Mouse (Mus musculus) midbrain, embryonic 15.5 days (tissue): ENCODE data around the gene Smarcal1. TPM values are rescaled to one million over a fixed set of nuclear protein-coding genes. Genes with fewer than 3 reads are reported as not detected.

Experiments
- ATAC-seq: fragments of 200-750 bp; cut with Nextera tagmentation; replicated peaks from 2 replicates; pipeline ENCODE4 v1.8.0; 2017; ENCODE audit warnings: moderate TSS enrichment
- H3K27ac ChIP-seq: fragments of 300-500 bp; sonication (generic); 2 replicates; pipeline ENCODE4 v1.5.1; 2015; ENCODE audit warnings: mild to moderate bottlenecking, inconsistent platforms
- H3K27me3 ChIP-seq: fragments of 300-500 bp; sonication (generic); replicated peaks from 2 replicates; pipeline ENCODE4 v1.6.1; 2015; ENCODE audit warnings: inconsistent platforms
- H3K36me3 ChIP-seq: fragments of 300-500 bp; sonication (generic); replicated peaks from 2 replicates; pipeline ENCODE4 v1.6.1; 2015; ENCODE audit warnings: inconsistent platforms
- H3K4me1 ChIP-seq: fragments of 300-500 bp; sonication (generic); 2 replicates; pipeline ENCODE4 v1.6.1; 2015; ENCODE audit warnings: inconsistent platforms
- H3K4me2 ChIP-seq: fragments of 300-500 bp; sonication (generic); 2 replicates; pipeline ENCODE4 v1.6.1; 2015; ENCODE audit warnings: inconsistent platforms, mild to moderate bottlenecking, moderate library complexity
- H3K4me3 ChIP-seq: fragments of 300-500 bp; sonication (generic); 2 replicates; pipeline ENCODE4 v1.5.1; 2015; ENCODE audit warnings: mild to moderate bottlenecking, inconsistent platforms
- H3K9ac ChIP-seq: fragments of 300-500 bp; sonication (generic); 2 replicates; pipeline ENCODE4 v1.6.1; 2015; ENCODE audit warnings: mild to moderate bottlenecking, inconsistent platforms
- H3K9me3 ChIP-seq: fragments of 300-500 bp; sonication (generic); 2 replicates; pipeline ENCODE4 v1.6.1; 2016; ENCODE audit warnings: inconsistent platforms
- WGBS: fragments of 180-500 bp; shearing (Covaris S2); methylation state at CpG from one replicate; pipeline ENCODE4 v1.1.7; 2015; ENCODE audit warnings: mixed read lengths; 5-methylcytosine and 5-hydroxymethylcytosine counted together
- polyA plus RNA-seq: library from polyadenylated mRNA; unstranded; fragments of >200 nt; fragmentation: Nextera tagmentation; extraction: Ambion mirVana; gene quantifications from 2 replicates; pipeline ENCODE4 v1.2.1, GENCODE M21; 2015

Smarcal1 gene
- polyA plus RNA-seq, 1 experiment from 2014 or later = 30.9 TPM

DNA sequence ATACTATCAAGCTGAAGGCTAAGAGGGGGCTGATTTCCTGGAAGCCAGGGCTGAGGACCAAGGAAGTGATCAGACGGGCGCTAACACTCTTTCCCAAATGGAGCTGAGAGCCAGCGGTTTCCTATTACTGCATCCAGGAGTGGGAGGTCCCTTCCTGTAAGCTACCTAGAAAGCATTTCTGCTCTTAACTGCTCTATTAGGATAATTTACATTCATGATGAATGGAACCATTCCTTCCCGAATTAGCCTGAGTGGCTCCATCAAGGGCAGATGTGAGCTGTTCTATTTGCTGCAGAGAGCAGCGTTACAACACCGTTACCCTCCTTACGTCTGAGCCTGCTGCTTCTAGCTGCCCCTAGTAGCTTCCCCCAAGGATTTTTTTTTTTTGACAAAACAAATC, 9.0 kb upstream of the Smarcal1 start:
- Histone ChIP-seq H3K27ac (no peak overlapping the region), H3K4me2 (no peak overlapping the region), H3K4me3 (no peak overlapping the region), H3K36me3 (no peaks in the 10 kb centered on the region), H3K9me3 (no peaks in the 10 kb centered on the region), H3K4me1 (peaks cover 19% of the 10 kb centered on the region), H3K9ac (no peak overlapping the region), H3K27me3 (no peaks in the 10 kb centered on the region)
- WGBS = 79% methylated on average over 7 of the region's 7 CpGs
- ATAC-seq = no peak

DNA sequence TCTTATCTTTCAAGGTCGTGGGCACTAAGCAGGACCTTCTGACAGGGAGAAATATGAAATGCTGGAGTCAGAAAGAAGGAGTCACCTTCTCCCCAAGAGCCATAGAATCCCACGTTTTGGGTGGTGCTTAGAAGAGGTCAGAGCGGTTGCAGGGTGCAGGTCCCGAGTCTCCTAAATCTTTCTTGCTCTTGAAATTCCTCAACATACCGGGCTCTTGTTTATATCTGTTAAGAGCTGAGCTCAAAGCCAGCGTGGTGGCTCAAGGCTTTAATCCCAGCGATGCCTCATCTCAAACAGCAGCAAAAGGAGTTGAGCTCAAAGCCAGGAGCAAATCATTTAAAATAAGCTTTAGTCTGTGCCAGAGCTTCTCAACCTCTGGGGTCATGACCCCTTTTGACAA, 8.4 kb upstream of the Smarcal1 start:
- WGBS = 55% methylated on average over 7 of the region's 7 CpGs

DNA sequence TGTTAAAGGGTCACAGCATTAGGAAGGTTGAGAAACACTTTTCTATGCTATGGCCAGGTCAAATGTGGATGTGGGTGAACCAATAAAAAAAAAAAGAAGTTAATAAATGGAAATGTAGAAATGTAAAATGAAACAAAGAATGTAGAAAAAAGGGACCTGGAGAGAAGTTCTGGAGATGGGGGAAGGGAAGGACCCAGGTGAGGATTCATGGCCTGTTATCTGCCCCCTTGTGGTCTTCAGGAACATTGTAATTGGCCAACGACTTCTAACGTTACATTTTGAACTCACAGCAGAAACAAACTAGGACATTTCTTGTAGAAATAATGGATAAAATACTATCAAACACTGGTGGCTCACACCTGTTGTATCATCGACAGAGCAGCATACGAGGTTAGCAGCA, 7.9 kb upstream of the Smarcal1 start:
- no peak for ATAC-seq
- H3K36me3 ChIP-seq = no peaks in the 10 kb centered on the region
- 58% methylated on average over 4 of the region's 4 CpGs for WGBS

More for the DNA sequence above, 8.4 kb upstream of the Smarcal1 start:
- no peak overlapping the region for H3K4me3 ChIP-seq
- no peak for ATAC-seq
- H3K27ac ChIP-seq = no peak overlapping the region
- no peaks in the 10 kb centered on the region for H3K27me3 ChIP-seq
- no peaks in the 10 kb centered on the region for H3K9me3 ChIP-seq
- no peaks in the 10 kb centered on the region for H3K36me3 ChIP-seq
- H3K4me2 ChIP-seq = no peak overlapping the region
- H3K4me1 ChIP-seq = peaks cover 19% of the 10 kb centered on the region
- H3K9ac ChIP-seq = no peak overlapping the region

DNA sequence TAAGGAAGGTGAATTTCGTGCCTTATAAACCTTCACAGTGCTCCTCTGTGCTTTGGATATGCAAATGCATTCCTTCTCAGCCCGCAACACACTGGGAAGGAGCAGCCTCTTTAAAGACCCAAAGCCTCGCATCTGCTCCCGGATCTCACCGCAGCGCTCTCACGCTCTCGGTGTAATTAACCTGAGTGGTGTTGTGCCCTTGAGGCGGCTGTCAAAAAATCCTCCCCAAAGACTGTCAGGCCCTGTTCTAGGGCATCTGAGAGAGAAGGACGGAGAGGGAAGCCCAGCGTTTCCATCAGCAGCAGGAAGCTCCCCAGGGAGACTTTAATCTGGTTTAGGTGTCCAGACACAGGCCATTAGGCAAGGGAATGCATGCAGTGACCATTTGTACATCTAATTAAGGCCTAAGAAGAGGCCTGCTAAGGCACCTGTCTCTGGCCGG, 5.5 kb upstream of the Smarcal1 start:
- peak overlapping the region; percentile 6; the same call in 1 of the 2 replicates for H3K9ac ChIP-seq
- peak overlapping the region; percentile 38 for H3K4me2 ChIP-seq
- no peaks in the 10 kb centered on the region for H3K9me3 ChIP-seq
- H3K36me3 ChIP-seq = no peaks in the 10 kb centered on the region
- 3% methylated on average over 12 of the region's 12 CpGs for WGBS
- peak; percentile 32; the same call in 1 of the 2 replicates for ATAC-seq
- H3K4me1 ChIP-seq = peaks cover 22% of the 10 kb centered on the region
- H3K4me3 ChIP-seq = 0 out of 2 replicates have a peak overlapping the region, but pooled peaks have one; percentile 7
- H3K27me3 ChIP-seq = no peaks in the 10 kb centered on the region
- H3K27ac ChIP-seq = peak overlapping the region; percentile 6; the same call in 1 of the 2 replicates

More for the DNA sequence above, 7.9 kb upstream of the Smarcal1 start:
- H3K27ac ChIP-seq = no peak overlapping the region
- H3K4me3 ChIP-seq = no peak overlapping the region
- no peak overlapping the region for H3K4me2 ChIP-seq
- no peaks in the 10 kb centered on the region for H3K9me3 ChIP-seq
- H3K4me1 ChIP-seq = peaks cover 19% of the 10 kb centered on the region
- no peak overlapping the region for H3K9ac ChIP-seq
- H3K27me3 ChIP-seq = no peaks in the 10 kb centered on the region

DNA sequence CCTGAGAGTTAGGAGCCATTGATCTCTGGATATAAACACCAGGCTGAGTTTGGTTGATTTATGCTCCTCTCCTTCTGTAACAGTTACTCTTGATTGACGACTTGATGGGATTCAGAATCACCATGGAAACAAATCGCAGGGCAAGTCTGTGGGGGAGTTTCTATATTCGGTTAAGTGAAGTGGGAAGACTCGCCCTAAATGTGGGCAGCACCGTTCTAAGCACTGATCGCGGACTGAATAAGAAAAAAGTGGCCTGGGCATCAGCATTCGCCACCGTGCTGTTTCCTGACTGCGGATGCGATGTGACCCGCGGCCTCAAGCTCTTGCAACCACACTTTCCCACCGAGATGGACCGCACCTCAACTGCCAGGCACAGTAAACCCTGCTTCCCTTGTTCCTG, 4.7 kb upstream of the Smarcal1 start:
- no peak overlapping the region for H3K27ac ChIP-seq

DNA sequence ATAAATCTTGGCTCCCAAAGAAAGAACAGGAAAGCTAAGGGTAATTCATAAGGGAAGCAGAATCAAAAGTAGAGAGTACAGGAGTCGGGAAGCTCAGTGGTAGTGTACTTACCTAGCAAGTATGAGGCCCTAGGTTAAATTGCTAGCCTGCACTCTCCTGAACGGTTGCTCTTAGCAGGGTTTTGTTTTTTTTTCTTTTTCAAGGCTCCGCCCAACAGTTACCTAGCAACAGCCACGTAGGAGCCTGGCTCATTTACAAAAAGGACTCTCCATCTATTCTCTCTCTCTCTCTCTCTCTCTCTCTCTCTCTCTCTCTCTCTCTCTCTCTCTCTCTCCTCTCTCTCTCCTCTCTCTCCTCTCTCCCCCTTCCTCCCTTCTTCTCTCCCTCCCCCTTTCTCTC, 4.2 kb upstream of the Smarcal1 start:
- 29% methylated on average over 4 of the region's 4 CpGs for WGBS
- Histone ChIP-seq H3K27ac (no peak overlapping the region), H3K4me1 (peaks cover 26% of the 10 kb centered on the region), H3K9me3 (no peaks in the 10 kb centered on the region), H3K36me3 (no peaks in the 10 kb centered on the region), H3K4me2 (peak overlapping the region; percentile 16), H3K4me3 (no peak overlapping the region), H3K27me3 (no peaks in the 10 kb centered on the region), H3K9ac (no peak overlapping the region)
- no peak for ATAC-seq

More for the DNA sequence above, 4.7 kb upstream of the Smarcal1 start:
- Histone ChIP-seq H3K36me3 (no peaks in the 10 kb centered on the region), H3K4me2 (peak overlapping the region; percentile 16), H3K9me3 (no peaks in the 10 kb centered on the region), H3K4me3 (no peak overlapping the region), H3K4me1 (peaks cover 24% of the 10 kb centered on the region), H3K27me3 (no peaks in the 10 kb centered on the region), H3K9ac (no peak overlapping the region)
- WGBS = 30% methylated on average over 15 of the region's 15 CpGs
- no peak for ATAC-seq

DNA sequence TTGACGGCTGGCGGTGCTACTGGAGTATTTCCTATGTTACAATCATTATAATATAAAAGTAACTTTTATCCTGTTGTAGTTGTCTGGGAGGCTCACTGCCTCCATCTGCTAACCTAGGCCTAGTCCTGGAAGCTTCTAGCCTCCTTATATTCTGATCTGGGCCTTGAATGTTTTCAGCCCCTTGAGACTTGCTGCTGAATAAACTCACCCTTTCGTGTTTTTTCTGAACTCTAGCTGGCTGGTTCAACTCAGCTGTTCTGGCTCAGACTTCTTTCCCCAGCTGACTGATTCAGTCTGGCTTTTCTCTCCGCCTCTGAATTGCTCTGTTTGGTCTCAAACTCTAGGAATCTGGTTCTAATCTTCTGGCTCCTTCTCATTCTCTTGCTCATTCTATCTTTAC, 855 bp downstream of the Smarcal1 start:
- Histone ChIP-seq H3K36me3 (peaks cover 15% of the 10 kb centered on the region; the same call in 1 of the 2 replicates), H3K4me3 (peak overlapping the region; percentile 70), H3K27me3 (no peaks in the 10 kb centered on the region), H3K27ac (peak overlapping the region; percentile 95), H3K9me3 (no peaks in the 10 kb centered on the region), H3K9ac (peak overlapping the region; percentile 85), H3K4me2 (peak overlapping the region; percentile 60), H3K4me1 (peaks cover 21% of the 10 kb centered on the region)
- no peak for ATAC-seq
- 68% methylated on average over 4 of the region's 4 CpGs for WGBS

DNA sequence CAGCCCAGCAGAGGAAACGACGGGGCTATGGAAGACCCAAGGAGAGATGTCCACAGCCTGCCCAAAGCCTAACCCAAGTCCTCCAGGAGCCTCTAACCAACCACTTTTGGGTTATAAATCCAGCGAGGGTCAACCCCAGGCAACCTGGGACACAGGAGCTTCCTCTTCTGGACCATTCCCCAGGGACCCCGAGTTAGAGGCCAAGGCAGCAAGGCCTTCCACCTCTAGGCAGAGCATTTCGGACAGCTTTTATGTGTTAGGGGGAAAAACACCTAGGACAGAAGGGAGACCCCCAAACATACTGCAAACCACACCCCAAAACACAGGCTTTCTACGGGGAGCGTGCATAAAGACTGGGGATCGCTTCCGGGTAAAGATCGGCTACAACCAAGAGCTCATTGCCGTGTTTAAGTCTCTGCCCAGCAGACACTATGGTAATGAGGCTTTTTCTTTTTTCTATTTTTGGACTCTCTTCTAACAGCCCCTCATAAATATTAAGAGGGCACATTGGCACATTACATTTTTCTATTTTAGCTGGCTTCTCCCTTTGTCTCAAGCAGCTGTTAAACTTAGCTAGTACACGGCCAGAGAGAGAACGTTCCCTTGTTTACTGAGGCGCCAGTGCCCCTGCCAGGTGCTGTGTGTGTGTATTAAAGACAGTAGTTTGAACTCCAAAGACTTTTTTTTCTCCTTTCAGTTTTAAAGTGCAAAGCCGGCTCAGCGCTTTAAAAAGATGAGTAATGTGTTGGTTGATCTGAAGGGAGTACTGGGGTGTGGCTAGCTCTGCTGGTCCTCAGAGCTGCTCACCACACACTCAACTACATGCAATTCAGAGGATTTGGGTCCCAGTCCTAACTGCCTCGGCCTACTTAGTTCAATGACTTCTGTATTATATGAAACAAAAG, 3.2 kb downstream of the Smarcal1 start:
- H3K27ac ChIP-seq = no peak overlapping the region
- WGBS = 85% methylated on average over 17 of the region's 17 CpGs

DNA sequence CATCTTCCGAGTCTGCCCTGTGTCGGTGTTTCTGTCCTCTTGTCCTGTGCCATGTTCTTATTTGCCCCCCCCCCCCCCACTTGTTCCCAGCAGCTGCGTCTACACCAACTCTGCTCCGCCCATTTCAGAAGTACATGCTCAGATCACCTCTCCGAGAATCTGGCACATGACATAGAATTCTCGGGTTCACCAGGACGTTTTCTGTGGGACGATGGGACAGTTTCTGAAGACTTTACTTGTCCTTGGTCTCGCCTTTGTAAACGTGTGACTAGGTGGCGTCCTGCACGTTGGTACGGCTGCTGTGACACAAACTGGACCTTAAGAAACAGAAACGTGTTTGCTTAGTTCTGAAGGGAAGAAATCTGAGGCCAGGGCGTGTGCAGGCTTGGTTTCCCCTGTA, 4.5 kb downstream of the Smarcal1 start:
- H3K9ac ChIP-seq = no peak overlapping the region
- H3K27ac ChIP-seq = no peak overlapping the region
- ATAC-seq = no peak
- H3K4me3 ChIP-seq = no peak overlapping the region
- no peaks in the 10 kb centered on the region for H3K27me3 ChIP-seq
- peaks cover 36% of the 10 kb centered on the region for H3K36me3 ChIP-seq
- H3K4me1 ChIP-seq = peaks cover 17% of the 10 kb centered on the region
- 95% methylated on average over 15 of the region's 15 CpGs for WGBS
- H3K4me2 ChIP-seq = no peak overlapping the region
- no peaks in the 10 kb centered on the region for H3K9me3 ChIP-seq

More for the DNA sequence above, 3.2 kb downstream of the Smarcal1 start:
- ATAC-seq = no peak
- H3K27me3 ChIP-seq = no peaks in the 10 kb centered on the region
- H3K9me3 ChIP-seq = no peaks in the 10 kb centered on the region
- peaks cover 21% of the 10 kb centered on the region for H3K4me1 ChIP-seq
- peaks cover 23% of the 10 kb centered on the region for H3K36me3 ChIP-seq
- no peak overlapping the region for H3K4me2 ChIP-seq
- H3K9ac ChIP-seq = no peak overlapping the region
- no peak overlapping the region for H3K4me3 ChIP-seq

DNA sequence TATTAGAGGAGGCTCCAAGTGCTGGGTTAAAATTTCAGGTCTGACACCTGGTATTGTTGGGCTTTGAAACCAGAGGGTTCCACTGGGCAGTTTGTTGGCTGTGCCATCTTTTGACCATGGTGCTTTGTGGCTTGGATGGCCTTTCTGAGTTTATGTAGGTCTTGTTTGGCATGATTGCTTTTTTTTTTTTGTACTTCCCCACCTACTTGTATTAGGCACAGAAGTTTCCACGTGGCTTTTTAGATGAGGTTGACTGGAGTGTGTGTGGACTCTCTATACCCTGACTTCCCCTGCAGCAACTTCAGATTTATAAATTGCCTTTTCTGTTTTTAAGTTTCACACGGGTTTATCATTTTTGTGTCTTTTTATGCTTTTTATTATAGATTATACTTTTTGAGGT, 5.7 kb downstream of the Smarcal1 start:
- Histone ChIP-seq H3K36me3 (peaks cover 36% of the 10 kb centered on the region), H3K4me2 (no peak overlapping the region)

DNA sequence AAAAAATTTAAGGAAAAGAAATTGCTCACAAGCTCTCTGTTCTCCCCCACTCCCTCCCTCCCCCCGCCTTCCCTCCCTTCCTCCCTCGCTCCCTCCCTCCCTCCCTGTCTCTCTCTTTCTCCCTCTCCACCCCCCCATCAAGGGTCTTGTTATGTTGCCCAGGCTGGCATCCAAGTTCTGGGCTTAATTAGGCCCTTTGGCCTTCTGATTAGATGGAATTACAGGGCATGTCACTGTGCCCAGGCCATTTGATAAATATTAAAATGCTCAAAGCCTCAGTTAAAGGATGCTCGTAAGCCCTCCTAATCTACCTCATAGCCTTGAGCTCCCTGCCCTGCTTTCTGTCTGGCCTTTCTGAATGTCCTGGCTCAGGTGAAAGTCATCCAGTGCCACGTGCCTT, 7.6 kb downstream of the Smarcal1 start:
- WGBS = 80% methylated on average over 4 of the region's 4 CpGs
- peaks cover 40% of the 10 kb centered on the region for H3K36me3 ChIP-seq
- no peak overlapping the region for H3K4me3 ChIP-seq

More for the DNA sequence above, 5.7 kb downstream of the Smarcal1 start:
- no peak overlapping the region for H3K9ac ChIP-seq
- no peak overlapping the region for H3K4me3 ChIP-seq
- H3K4me1 ChIP-seq = peaks cover 16% of the 10 kb centered on the region
- no peaks in the 10 kb centered on the region for H3K9me3 ChIP-seq
- WGBS = 88% methylated on average over 2 of the region's 2 CpGs
- no peak for ATAC-seq
- H3K27ac ChIP-seq = no peak overlapping the region
- no peaks in the 10 kb centered on the region for H3K27me3 ChIP-seq

DNA sequence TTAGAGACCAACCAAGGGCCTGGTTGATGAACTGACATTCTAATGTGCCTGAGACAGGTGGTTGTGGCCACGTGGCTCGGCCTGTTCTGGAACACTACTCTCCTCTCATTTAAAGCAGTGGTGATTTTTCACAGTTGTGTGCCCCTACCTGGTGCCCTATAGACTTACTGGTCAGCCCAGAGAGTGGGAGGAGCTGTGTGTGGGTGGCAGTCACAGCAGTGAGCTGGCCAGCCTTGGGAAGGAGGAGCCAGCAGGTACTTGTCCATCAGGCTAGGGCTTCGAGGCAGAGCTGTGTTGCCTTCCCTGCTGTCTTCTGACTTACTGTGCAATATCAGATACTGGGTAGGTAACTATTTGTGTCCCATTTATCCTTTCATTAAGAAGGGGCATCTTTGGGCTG, 9.3 kb downstream of the Smarcal1 start:
- WGBS = 92% methylated on average over 3 of the region's 3 CpGs
- Histone ChIP-seq H3K27ac (no peak overlapping the region), H3K4me2 (no peak overlapping the region), H3K4me1 (peaks cover 3% of the 10 kb centered on the region; the same call in 1 of the 2 replicates), H3K9ac (no peak overlapping the region), H3K27me3 (no peaks in the 10 kb centered on the region), H3K4me3 (no peak overlapping the region), H3K9me3 (no peaks in the 10 kb centered on the region), H3K36me3 (peaks cover 43% of the 10 kb centered on the region)
- no peak for ATAC-seq

More for the DNA sequence above, 7.6 kb downstream of the Smarcal1 start:
- no peak overlapping the region for H3K4me2 ChIP-seq
- H3K4me1 ChIP-seq = peaks cover 3% of the 10 kb centered on the region; the same call in 1 of the 2 replicates
- H3K9me3 ChIP-seq = no peaks in the 10 kb centered on the region
- H3K27me3 ChIP-seq = no peaks in the 10 kb centered on the region
- no peak overlapping the region for H3K9ac ChIP-seq
- no peak for ATAC-seq
- H3K27ac ChIP-seq = no peak overlapping the region
